Mouse (Mus musculus) testis, adult 2 months (tissue): Measurements from ENCODE around the gene Tomm40.

Source experiments
- CTCF ChIP-seq: fragments of 200-500 bp; IDR thresholded peaks from 2 replicates; pipeline ENCODE4 v1.5.1; 2012; ENCODE audit warnings: low read depth, mild to moderate bottlenecking, inconsistent platforms, low read length, moderate library complexity; ENCODE audit not compliant: control insufficient read depth, insufficient read depth, insufficient replicate concordance
- POLR2A ChIP-seq: fragments of 200-500 bp; IDR thresholded peaks from 2 replicates; pipeline ENCODE4 v1.6.1; 2012; ENCODE audit warnings: low read depth, mild to moderate bottlenecking, inconsistent platforms, low read length, moderate library complexity; ENCODE audit not compliant: control insufficient read depth

GRCm38 (mm10) chr7:19691873-19692865 lies 23.1 kb downstream of the Tomm40 start, which contains the start of gene Apoc1:
- no peak for TF ChIP-seq CTCF
- TF ChIP-seq POLR2A, result no peak
